Mouse (Mus musculus) right cerebral cortex, postnatal 10 days (tissue): ENCODE results near the gene Tesc.

ENCODE experiments used
- DNase-seq, 2 experiments: peaks; one replicate each; pipeline ENCODE4 v3.0.0; 2021; ENCODE audit warnings: low spot score in 2 of 2

Tesc gene

DNA sequence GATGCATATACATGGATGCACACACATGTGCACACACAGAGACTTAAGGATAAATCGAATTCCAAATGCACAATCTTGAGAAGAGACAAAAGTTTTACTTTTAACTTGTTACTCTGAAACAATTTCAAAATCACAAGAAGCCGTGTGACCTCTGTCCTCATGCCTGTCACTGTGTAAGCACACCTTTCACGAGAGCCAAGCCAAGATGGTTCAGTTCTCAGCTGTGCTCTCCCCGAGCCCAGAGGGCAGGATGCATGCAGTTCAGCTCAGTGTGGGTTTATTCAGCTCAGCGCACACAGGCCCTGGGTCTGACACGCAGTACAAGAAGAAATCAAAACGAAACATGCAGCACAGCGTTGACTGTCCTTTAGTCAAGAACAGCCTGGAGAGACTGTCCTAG is 78.0 kb downstream of the Tesc start:
- DNase-seq, result no peak

- DNase-seq, result peak; percentile 51 to 64
These were observed 79.1 kb downstream of the Tesc start for GRCm38 (mm10) chr5:118106667-118107066.

DNA sequence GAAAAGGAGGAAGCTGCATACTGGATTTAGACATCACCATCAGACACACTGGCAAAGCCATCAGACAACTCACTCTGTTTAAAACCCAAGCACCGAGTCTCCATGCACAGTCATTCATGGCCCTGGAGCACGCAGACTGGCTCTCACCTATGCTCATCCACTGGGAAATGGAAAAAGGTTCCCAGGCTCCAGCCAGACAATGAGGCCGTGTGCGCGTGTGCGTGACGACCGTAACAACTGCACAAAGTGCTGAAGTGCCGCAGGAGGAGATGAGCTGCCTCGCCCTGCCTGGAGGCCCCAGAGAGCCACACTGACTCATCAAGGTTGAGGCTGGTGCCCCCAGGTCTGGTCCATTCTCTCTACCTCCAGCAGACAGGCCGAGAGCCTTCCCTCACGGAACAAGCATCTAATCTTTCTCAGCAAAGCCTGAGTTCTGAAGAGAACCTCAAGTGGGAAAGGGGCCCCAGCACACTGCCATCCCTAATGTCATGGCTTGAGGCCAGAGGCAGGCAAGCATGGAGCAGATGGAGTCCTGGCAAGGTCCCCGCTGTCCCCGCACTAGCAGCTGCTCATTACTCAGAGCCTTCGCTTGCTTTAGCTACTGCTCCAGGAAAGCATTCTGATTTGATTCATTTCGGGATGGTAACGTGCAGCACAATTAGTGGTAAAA is 80.7 kb downstream of the Tesc start:
- DNase-seq, result peak; percentile 83 to 87

GRCm38 (mm10) chr5:118108794-118109440 is 81.4 kb downstream of the Tesc start:
- DNase-seq, result no peak
